Mouse (Mus musculus): ENCODE results near the gene Dock9. TPM values are rescaled to one million over a fixed set of nuclear protein-coding genes. Genes with fewer than 3 reads are reported as not detected.

Dock9 gene
- total and polyA plus RNA-seq, 3 experiments = 3.4 to 21.7 (median 9.3) TPM

GRCm38 (mm10) chr14:121615431-121615830 is 182.2 kb downstream of the Dock9 start:
- no peak for TF ChIP-seq GATA2 (IDR thresholded peaks at IDR 0.05; ENCODE audit: borderline replicate concordance, low read depth, low read length)
- TF ChIP-seq GATA1 (IDR thresholded peaks at IDR 0.05; ENCODE audit: borderline replicate concordance, low read length) = no peak
- TF ChIP-seq TAL1 (conservative IDR thresholded peaks at IDR 0.05; ENCODE audit: low read depth, low read length) = no peak
- TF ChIP-seq CTCF (IDR thresholded peaks at IDR 0.05; ENCODE audit: low read depth, low read length) = no peak
- TF ChIP-seq POLR2AphosphoS5 (IDR thresholded peaks at IDR 0.05; ENCODE audit: insufficient replicate concordance, low read depth, low read length) = no peak
- no peaks in the 10 kb centered on the region for H3K4me1 ChIP-seq (ENCODE audit: insufficient read depth, low read depth, low read length)
- H3K4me3 ChIP-seq (ENCODE audit: low read depth, low read length) = no peak overlapping the region
- H3K27me3 ChIP-seq (ENCODE audit: insufficient read depth, low read length) = no peaks in the 10 kb centered on the region
- ATAC-seq (ENCODE audit: extremely low read depth, insufficient number of reproducible peaks, low FRiP score, poor library complexity, severe bottlenecking) = no peak
- H3K36me3 ChIP-seq (replicated peaks) = peaks cover 4% of the 10 kb centered on the region
- 0 out of 2 replicates have a peak, but pooled peaks cover under 1% of the 10 kb centered on the region for H3K9me3 ChIP-seq (replicated peaks)
- no peak for DNase-seq (ENCODE audit: low spot score)

GRCm38 (mm10) chr14:121614461-121615170 is 183.0 kb downstream of the Dock9 start:
- TF ChIP-seq CTCF (IDR thresholded peaks at IDR 0.05; ENCODE audit: low read depth, low read length) (no peak), POLR2AphosphoS5 (IDR thresholded peaks at IDR 0.05; ENCODE audit: insufficient replicate concordance, low read depth, low read length) (no peak), TAL1 (conservative IDR thresholded peaks at IDR 0.05; ENCODE audit: low read depth, low read length) (no peak), GATA1 (IDR thresholded peaks at IDR 0.05; ENCODE audit: borderline replicate concordance, low read length) (no peak), GATA2 (IDR thresholded peaks at IDR 0.05; ENCODE audit: borderline replicate concordance, low read depth, low read length) (no peak)
- no peak for DNase-seq (ENCODE audit: low spot score)
- Histone ChIP-seq H3K36me3 (replicated peaks) (peaks cover 3% of the 10 kb centered on the region), H3K4me1 (ENCODE audit: insufficient read depth, low read depth, low read length) (no peaks in the 10 kb centered on the region), H3K9me3 (replicated peaks) (no peaks in the 10 kb centered on the region), H3K27me3 (ENCODE audit: insufficient read depth, low read length) (no peaks in the 10 kb centered on the region), H3K4me3 (ENCODE audit: low read depth, low read length) (no peak overlapping the region)
- ATAC-seq (ENCODE audit: extremely low read depth, insufficient number of reproducible peaks, low FRiP score, poor library complexity, severe bottlenecking) = no peak

GRCm38 (mm10) chr14:121613490-121613889 is 184.1 kb downstream of the Dock9 start:
- TF ChIP-seq CTCF (IDR thresholded peaks at IDR 0.05; ENCODE audit: low read depth, low read length) = no peak
- no peak for TF ChIP-seq GATA2 (IDR thresholded peaks at IDR 0.05; ENCODE audit: borderline replicate concordance, low read depth, low read length)
- no peak for TF ChIP-seq POLR2AphosphoS5 (IDR thresholded peaks at IDR 0.05; ENCODE audit: insufficient replicate concordance, low read depth, low read length)
- TF ChIP-seq TAL1 (conservative IDR thresholded peaks at IDR 0.05; ENCODE audit: low read depth, low read length) = no peak
- no peak for TF ChIP-seq GATA1 (IDR thresholded peaks at IDR 0.05; ENCODE audit: borderline replicate concordance, low read length)
- Histone ChIP-seq H3K4me3 (ENCODE audit: low read depth, low read length) (no peak overlapping the region), H3K9me3 (replicated peaks) (no peaks in the 10 kb centered on the region), H3K27me3 (ENCODE audit: insufficient read depth, low read length) (no peaks in the 10 kb centered on the region), H3K4me1 (ENCODE audit: insufficient read depth, low read depth, low read length) (no peaks in the 10 kb centered on the region), H3K36me3 (replicated peaks) (peaks cover 3% of the 10 kb centered on the region)
- ATAC-seq (ENCODE audit: extremely low read depth, insufficient number of reproducible peaks, low FRiP score, poor library complexity, severe bottlenecking) (no peak), DNase-seq (ENCODE audit: low spot score) (no peak)

DNA sequence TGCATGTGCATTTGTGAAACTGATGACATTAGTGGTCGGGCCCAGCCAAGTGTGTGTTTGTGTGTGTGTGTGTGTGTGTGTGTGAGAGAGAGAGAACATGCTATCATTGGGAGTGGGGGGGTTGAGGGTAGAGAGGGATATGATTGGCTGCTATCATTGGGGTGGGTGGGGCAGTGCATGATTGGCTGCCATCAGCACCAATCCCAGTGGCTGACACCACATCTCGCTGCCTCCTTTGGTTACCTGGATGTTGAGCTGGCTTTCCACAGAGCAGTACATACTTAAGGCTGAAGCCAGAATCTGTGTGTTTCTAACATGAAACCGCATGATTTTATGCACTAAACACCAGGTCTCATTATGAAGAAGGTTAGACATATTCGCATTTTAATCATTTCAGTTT is 184.7 kb downstream of the Dock9 start:
- Histone ChIP-seq H3K4me3 (ENCODE audit: low read depth, low read length) (no peak overlapping the region), H3K27me3 (ENCODE audit: insufficient read depth, low read length) (no peaks in the 10 kb centered on the region), H3K4me1 (ENCODE audit: insufficient read depth, low read depth, low read length) (no peaks in the 10 kb centered on the region), H3K9me3 (replicated peaks) (no peaks in the 10 kb centered on the region), H3K36me3 (replicated peaks) (peaks cover 4% of the 10 kb centered on the region)
- ATAC-seq (ENCODE audit: extremely low read depth, insufficient number of reproducible peaks, low FRiP score, poor library complexity, severe bottlenecking) (no peak), DNase-seq (ENCODE audit: low spot score) (no peak)
- TF ChIP-seq TAL1 (conservative IDR thresholded peaks at IDR 0.05; ENCODE audit: low read depth, low read length) = no peak
- TF ChIP-seq POLR2AphosphoS5 (IDR thresholded peaks at IDR 0.05; ENCODE audit: insufficient replicate concordance, low read depth, low read length) = no peak
- no peak for TF ChIP-seq GATA1 (IDR thresholded peaks at IDR 0.05; ENCODE audit: borderline replicate concordance, low read length)
- TF ChIP-seq CTCF (IDR thresholded peaks at IDR 0.05; ENCODE audit: low read depth, low read length) = no peak
- no peak for TF ChIP-seq GATA2 (IDR thresholded peaks at IDR 0.05; ENCODE audit: borderline replicate concordance, low read depth, low read length)

DNA sequence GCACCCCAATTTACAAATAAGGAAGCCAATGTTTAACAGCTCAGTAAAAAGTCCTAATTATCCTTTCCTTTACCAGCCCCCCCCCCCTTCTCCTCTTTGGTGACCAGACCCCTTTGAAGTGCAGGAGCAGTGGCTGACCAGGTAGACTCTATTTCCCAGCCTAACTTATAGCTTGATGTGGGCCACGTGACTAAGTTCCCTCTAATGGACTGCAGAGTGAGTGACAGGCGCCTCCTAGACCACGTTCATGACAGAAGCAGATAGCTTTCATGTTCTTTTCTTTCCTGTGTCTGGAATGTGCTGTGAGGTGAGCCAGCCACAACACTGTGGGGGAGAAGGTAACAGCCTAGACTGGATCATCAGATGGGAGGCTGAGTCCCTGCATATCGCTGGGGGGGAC is 186.1 kb downstream of the Dock9 start:
- H3K4me3 ChIP-seq (ENCODE audit: low read depth, low read length) = no peak overlapping the region
- H3K36me3 ChIP-seq (replicated peaks) = peaks cover 5% of the 10 kb centered on the region
- no peak for ATAC-seq (ENCODE audit: extremely low read depth, insufficient number of reproducible peaks, low FRiP score, poor library complexity, severe bottlenecking)
- no peak for DNase-seq (ENCODE audit: low spot score)
- H3K4me1 ChIP-seq (ENCODE audit: insufficient read depth, low read depth, low read length) = peaks cover 2% of the 10 kb centered on the region
- no peaks in the 10 kb centered on the region for H3K9me3 ChIP-seq (replicated peaks)
- TF ChIP-seq TAL1 (conservative IDR thresholded peaks at IDR 0.05; ENCODE audit: low read depth, low read length) = no peak
- no peak for TF ChIP-seq GATA2 (IDR thresholded peaks at IDR 0.05; ENCODE audit: borderline replicate concordance, low read depth, low read length)
- no peak for TF ChIP-seq POLR2AphosphoS5 (IDR thresholded peaks at IDR 0.05; ENCODE audit: insufficient replicate concordance, low read depth, low read length)
- no peak for TF ChIP-seq CTCF (IDR thresholded peaks at IDR 0.05; ENCODE audit: low read depth, low read length)
- no peak for TF ChIP-seq GATA1 (IDR thresholded peaks at IDR 0.05; ENCODE audit: borderline replicate concordance, low read length)
- no peaks in the 10 kb centered on the region for H3K27me3 ChIP-seq (ENCODE audit: insufficient read depth, low read length)

- DNase-seq (ENCODE audit: low spot score) (no peak), ATAC-seq (ENCODE audit: extremely low read depth, insufficient number of reproducible peaks, low FRiP score, poor library complexity, severe bottlenecking) (no peak)
- H3K4me1 ChIP-seq (ENCODE audit: insufficient read depth, low read depth, low read length) = peaks cover 3% of the 10 kb centered on the region
- H3K36me3 ChIP-seq (replicated peaks) = peaks cover 8% of the 10 kb centered on the region
- H3K9me3 ChIP-seq (replicated peaks) = no peaks in the 10 kb centered on the region
- H3K27me3 ChIP-seq (ENCODE audit: insufficient read depth, low read length) = no peaks in the 10 kb centered on the region
- H3K4me3 ChIP-seq (ENCODE audit: low read depth, low read length) = no peak overlapping the region
- no peak for TF ChIP-seq CTCF (IDR thresholded peaks at IDR 0.05; ENCODE audit: low read depth, low read length)
- TF ChIP-seq TAL1 (conservative IDR thresholded peaks at IDR 0.05; ENCODE audit: low read depth, low read length) = no peak
- no peak for TF ChIP-seq GATA2 (IDR thresholded peaks at IDR 0.05; ENCODE audit: borderline replicate concordance, low read depth, low read length)
- no peak for TF ChIP-seq POLR2AphosphoS5 (IDR thresholded peaks at IDR 0.05; ENCODE audit: insufficient replicate concordance, low read depth, low read length)
- no peak for TF ChIP-seq GATA1 (IDR thresholded peaks at IDR 0.05; ENCODE audit: borderline replicate concordance, low read length)
Measured at GRCm38 (mm10) chr14:121611098-121611497, 186.5 kb downstream of the Dock9 start.

Data from G1E (cell line).